Mouse (Mus musculus): ENCODE data around the gene Esrp2.
A peak's percentile ranks its signal among the peaks of the same experiment; 100 is the strongest.

Esrp2 gene

DNA sequence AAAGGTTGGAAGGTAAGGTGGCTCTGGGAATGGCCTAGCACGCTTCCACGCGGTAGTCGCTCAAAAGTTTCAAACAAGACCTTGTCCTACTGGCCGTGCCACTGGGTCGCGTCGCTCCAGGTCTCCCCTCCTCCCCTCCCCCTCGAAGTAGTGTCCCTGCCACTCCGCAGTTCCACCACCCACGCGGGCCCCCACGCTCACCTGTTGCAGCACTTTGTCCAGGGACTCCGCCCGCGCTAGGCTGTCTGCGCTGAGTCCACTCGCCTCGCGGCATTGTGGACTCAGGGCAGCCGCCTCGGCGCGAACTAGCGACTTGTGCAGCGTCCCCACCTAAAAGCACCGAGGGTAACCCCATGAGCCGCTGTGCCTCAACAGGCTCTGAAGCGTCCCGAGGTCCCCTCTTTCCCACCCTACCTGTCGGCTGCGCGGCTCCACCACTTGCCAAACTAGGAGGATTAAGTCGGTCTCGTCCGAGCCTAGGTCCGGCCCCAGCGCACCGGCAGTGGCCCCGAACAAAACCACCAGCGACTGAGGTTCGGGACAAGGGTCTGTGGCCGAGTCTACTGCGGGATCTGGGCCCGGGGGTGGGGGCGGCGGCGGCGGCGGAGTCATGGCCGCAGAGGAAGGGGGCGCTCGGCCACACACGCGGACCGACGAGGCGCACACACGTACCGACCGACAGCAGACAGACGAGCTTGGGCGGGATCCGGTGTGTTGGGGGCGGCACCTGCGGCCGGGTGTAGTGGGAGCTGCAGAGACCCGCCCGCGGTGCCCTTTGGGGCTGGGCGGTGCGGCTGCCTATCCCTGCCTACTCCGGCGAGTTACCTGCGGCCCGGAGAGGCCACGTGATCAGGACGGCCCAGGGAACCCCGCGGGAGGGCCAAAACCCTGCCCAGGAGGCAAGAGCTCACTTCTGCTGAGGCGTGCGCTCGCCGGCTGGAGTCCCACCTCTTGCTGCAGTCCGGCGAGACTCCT lies at the start of gene Esrp2:
Gene Esrp2, minus strand, starts transcription at position 819 of the 975 bp plus-strand sequence.
- DNase-seq (ENCODE audit: low spot score) = no peak

DNA sequence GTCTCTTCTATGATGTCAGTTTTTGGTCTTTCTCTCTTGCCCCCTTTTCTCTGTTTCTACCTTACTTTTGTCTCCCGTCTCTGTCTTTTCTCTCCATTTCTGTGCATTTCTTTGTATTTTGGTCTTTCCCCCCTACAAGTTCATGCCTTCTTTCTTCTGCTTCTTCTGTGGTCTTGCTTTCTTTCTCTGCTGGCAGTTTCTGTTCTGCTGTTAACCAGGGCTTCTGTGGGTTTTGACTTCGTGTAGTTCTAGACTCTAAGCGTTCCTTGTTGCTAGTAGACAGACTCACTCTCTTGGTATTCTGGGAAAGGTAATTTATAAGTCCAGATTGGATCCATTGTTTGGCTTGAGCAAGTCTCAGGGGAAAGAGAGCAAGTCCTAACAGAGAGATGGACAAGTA lies 49.6 kb upstream of the Esrp2 start:
- DNase-seq (ENCODE audit: low spot score) = no peak

DNA sequence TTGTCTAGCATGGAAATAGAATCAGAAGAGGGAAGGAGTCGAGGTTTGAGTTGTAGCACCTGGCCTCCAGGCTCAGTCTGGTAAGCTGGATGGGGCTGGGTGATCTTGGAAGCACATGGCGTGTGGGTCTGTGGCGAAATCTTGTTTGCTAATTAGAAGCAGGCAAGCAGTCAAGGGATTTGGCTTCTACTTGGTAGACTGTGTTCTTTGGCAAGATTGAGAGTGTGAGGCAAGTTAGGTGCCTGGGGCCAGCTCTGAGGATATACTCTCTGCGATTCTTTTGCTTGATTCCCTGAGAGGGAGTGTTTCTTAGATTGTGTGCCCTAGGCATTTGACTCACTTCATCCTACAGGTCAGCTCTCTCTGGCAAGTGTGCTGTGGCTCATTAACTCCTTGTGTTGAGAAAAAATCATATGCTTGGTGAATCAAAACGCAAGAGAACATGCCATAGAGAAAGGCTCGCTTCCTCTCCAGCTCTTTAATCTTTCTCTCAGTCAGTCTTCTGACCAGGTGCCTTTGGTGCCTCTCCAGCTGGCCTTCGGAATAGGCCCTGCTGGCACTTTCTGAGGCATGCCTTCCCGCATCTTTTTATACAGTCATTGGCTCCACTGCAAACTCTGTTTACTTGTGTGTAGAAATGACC lies 49.0 kb upstream of the Esrp2 start:
- peak; percentile 95 for DNase-seq (ENCODE audit: low spot score)

DNA sequence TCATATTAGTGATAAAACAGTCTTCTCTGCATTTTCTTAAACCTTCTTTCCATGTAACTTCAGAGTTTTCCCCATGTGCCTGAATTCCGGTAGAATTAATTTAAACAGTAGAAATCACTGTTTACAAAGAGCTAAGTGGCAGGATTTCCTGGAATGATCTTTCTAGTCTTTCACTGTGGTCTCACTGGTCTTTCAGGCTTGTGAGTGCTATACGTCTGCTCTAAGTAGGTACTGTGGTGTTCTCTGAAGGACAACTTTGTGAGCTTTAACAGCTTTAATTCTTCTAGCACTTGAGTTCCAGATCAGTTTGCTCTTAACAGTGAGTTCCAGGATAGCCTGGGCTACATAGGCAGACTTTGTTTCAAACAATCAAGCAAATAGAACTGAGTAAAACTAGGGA lies 41.7 kb upstream of the Esrp2 start:
- DNase-seq (ENCODE audit: low spot score) = no peak

DNA sequence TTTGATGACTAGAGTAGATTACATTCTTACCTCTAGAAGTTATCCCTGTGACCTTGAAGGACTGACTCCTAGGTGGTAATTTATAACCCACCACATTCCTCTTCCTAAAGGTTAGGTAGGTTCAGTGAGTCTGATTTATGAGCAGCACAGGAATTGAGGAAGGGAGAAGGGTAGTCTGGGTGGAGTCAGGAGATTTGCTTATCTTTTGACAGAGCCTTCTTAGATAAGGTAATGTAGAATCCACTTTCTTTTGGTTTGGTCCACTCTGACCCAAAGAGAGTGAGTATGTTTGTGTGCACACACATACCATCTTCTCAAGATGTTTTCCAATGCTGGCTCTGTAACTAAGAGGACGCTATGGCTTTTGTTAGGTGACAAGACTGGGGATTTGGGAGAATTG lies 40.8 kb upstream of the Esrp2 start:
- no peak for DNase-seq (ENCODE audit: low spot score)

DNA sequence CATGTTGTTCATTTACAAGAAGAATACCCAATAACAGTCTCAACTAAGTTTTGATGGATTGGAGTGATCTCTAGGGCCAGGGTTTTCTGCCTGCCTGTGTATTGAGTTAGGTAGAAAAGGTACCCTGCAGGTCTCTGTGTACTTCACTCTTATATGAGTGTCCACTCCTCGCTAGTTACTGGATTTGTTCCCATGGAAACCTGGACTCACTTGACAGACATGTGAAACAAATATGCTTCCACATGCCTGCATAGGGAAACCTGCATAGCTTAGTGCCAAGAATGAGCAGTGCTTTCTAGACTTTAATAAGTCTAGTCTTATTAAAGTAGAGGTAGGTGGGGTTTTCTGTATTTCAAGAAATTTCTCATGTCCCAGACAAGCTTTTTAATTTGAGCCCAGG lies 40.1 kb upstream of the Esrp2 start:
- no peak for DNase-seq (ENCODE audit: low spot score)

DNA sequence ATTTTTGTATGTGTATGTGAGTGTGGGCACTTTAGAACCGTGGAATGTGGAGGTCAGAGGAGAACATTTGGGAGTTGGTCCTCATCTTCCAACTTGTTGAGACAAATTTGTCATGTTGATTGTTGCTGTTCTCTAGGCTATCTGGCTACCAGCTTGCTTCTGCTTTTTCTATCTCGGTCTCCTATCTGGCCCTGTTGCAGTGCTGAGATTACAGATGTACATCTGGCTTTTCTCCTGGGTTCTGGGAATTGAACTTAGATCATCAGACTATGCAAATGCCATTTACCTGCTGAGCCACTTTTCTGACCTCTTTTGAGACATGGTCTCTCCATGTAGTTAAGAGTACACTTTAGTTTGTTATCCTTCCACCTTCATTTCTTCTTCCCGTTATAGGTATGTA lies 36.8 kb upstream of the Esrp2 start:
- DNase-seq (ENCODE audit: low spot score) = no peak

DNA sequence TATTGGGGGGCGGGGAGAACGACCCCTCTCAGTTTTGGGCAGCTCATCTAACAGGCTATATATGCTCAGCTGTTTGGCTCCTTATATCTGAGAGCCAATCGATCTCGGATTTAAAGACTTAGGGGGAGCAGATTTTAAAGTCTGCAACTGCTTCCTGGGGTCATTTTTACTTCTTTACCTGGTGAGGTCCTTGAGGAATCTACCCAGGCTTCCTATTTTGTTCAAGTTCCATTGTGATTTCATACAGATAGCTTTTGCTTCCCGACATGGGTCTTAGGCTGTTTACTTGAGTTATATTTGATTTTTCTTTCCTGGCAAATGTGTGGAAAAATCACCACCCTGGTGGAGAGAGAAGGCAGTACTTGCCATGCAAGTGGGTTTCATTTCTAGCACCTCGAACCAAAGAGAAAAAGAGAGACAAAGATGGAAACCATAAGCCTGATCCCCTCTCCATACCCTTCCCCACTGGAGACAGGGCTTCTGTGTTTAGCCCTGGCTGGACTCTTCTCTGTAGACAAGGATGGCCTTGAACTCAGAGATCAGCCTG lies 33.2 kb upstream of the Esrp2 start:
- DNase-seq (ENCODE audit: low spot score) = no peak

DNA sequence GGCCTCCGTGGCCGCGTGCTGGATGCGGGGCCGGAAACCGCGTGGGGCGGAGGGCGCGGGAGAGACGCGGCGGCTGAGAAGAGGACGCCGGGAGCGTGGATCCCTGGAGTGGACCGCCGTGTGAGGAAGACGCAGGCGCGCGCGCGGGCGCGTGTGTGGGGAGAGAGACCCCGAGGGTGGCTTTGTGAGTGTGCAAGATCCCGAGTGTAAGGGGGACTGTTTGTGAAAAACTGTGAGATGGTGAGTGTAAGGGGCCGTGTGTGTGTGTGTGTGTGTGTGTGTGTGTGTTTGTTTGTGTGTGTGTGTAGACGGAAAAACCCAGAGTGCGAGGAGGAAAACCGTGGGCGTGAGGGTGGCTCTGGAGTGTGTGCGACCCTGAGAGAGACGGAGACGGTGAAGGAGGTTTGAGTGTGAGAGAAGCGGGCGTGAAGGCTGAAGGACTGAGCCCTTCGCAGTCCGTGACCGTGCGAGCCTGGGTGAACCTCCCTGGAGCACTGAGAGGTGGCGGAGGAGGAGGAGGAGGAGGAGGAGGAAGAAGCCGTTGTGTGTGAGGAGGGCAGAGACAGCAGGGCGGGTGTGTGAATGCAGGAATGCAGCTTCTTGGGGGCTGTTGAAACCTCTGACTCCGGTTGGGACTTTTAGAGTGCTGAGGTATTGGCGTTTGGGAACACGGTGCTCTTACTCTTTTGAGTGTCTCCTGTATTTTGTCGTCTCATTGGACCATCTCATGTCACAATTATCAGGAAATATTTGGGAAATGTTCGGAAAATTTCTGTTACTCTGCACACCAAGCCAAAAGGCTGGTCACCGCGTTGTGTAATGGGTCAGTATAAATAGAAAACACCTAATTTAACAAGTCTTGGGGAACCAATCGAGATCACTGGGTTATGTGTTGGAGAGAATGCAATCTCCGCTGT lies 32.5 kb upstream of the Esrp2 start:
- DNase-seq (ENCODE audit: low spot score) = peak; percentile 73

DNA sequence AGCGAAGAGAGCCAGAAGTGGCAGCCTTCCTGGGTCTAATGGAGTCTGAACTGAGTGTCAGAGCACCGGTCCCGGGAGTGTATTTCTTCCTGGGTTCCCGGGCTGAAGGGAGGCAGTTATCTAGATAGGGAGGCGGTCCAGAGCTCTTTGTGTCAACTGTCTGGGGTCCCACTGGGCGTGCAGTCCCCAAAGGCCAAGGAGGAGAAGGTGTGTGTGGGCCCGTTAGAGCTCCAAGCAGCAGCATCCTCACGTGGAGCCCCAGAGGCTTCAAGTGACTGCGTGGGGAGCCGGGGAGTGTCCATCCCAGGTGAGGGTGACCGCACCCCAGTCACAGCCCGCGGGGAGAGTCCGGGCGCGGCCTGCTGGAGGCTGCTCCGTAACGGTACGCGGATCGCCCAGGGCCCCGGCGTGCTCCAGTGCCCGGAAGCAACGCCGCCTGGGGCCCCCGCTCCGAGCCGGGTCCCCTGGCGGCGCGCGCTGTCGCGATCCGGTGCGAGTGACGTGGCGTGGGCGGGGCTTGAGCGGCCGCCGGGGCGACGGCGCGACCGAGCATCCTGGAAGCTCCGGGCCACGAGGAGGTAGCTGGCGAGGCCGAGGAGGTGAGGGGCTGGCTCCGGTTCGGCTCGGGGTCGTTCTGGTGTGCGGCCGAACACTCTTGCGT lies 31.7 kb upstream of the Esrp2 start, which contains the start of gene Slc7a6:
Gene Slc7a6, plus strand, starts transcription at position 502 of the 661 bp plus-strand sequence.
- peak; percentile 63 for DNase-seq (ENCODE audit: low spot score)

DNA sequence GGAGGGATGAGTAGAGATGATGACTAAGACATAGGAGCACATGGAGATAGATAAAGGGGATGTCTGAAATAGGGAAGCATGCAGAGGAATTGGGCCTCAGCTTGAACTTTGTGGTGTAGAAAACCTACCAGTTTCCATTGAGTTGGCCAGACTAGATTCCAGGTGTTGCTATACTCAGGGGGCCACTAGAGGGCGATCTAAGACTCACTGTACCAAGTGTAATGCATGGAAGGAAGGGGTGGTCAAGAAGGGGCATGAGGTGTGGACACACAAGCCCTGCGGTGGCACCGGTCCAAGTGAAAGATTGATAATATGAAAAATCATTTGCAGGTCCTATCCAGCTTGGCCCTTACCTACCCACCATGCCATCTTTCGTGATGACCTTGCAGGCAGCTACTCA lies 28.7 kb upstream of the Esrp2 start:
- DNase-seq (ENCODE audit: low spot score) = peak; percentile 76

DNA sequence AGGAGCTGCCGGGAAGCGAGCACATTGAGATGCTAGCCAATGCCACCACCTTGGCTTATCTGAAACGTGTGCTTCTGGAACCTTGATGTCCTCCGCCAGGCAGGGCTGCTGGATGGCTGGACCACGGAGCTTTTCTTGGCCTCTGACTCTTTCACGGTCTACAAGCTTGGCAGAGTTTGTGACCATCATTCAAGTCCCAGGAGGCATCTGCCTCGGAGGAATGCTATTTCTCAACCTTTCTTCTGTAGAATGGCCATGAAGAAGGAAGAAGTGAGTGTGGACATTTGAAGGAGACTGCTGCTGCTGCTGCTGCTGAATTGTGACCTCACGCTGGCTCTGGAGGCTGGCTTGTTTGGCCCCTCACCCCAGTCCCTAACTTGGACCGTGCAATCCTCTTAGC lies 26.5 kb upstream of the Esrp2 start:
- peak; percentile 53 for DNase-seq (ENCODE audit: low spot score)

DNA sequence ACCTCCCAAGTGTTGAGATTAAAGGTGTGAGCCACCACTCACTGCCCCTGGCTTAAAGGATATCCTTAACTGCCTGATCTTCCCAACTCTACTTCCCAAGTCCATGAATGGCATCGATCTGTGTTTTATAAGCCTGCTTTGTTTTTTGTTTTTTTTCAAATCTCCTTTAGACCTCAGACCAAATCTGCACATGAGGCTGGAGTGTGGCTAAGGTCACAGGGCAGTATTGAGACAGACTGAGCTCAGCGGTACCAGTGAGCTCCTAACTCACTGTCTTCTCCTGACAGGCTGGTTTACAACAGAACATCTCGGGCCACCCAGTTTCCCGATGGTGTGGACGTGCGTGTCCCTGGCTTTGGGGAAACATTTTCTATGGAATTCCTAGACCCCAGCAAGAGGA lies 23.1 kb upstream of the Esrp2 start:
- DNase-seq (ENCODE audit: low spot score) = peak; percentile 74

DNA sequence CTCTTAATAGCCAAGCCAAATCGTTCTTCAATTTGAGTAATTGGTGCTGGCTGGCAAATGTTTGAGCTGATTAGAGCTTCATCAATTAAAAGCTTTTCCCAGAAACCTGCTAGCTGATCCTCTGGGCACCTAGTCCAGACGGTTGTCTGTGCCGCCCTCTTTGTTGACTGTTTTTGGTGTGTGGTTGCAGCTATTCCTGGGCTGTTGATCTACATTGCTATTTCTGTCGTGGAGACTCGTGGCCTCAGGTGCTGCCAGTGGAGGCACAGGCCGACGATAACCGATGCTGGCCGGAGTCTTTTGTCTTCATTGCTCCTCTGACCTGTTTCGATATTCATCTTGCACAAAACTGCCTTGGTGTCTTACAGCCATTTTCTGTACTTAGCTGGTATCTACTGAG lies 21.6 kb upstream of the Esrp2 start:
- DNase-seq (ENCODE audit: low spot score) = no peak

DNA sequence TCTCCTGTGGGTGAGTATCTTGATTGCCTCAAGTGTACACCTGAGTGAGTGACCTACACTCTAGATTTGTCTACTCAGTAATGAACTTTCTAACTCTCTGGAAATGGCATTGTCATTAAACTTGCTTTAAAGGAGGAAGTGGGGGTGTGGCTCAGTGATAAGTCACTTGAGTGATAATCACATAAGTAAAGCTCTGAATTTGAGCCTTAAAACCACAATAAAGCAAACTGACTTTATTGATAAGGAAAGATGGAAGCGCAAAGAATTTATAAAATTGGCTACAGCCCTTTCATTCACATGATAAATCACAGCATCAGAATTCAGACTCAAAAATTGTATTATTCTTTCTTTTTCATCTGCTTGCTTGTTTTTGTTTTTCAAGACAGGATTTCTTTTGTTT lies 20.6 kb upstream of the Esrp2 start:
- no peak for DNase-seq (ENCODE audit: low spot score)

DNA sequence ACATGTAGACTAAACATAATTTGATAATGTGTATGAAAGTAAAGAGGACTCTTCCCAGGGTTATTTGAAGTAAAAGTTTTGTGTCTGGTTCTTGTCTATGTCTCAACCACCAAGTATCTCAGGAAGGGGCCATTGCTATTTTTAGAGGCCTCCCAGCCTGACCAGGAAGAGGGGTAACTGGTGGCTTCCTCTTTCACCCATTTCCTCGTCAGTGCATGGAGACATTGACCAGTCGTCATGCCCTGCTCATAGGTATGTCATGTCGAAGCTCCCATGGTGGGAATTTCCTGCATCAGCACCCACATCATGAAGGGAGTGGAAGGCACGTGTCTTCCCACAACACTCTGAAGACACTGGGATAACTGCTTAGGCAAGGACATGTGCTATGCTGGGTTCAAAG lies 16.1 kb upstream of the Esrp2 start:
- DNase-seq (ENCODE audit: low spot score) = no peak

DNA sequence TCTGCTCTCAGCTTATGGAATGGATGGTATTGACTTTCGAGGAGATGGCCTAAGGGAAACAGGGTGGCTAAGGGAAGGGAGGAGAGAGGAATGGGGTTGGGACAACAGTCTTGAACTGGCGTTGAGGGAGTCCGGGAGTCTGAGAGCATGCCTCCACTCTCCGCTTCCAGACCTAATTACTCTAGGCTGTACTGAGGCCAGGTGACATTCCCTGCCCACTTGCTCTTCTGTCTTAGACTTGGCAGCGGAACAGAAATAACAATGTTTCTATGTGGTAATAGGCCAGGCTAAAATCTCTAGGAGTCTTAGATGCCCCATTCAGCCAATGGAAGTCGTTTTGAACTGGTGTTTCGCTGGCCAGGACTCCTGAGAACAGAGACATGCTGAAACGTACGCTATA lies 14.3 kb upstream of the Esrp2 start:
- peak; percentile 75 for DNase-seq (ENCODE audit: low spot score)

DNA sequence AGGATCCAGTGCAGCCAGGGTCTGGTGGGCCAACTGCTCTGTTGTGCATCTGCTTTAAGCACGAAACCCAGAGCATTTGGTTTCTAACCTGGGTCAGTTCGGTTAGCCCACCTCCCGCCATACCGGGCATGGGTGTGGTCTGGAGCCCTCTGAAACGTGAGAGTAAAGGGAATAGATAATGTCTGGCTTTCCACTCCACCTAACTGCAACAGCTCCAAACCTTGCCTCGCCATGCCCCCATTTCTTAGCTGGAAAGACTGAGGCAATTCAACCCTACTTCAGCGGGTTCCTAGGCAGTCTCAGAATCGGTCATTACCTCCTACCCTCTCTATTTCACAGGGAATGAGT lies 13.9 kb upstream of the Esrp2 start:
- no peak for DNase-seq (ENCODE audit: low spot score)

DNA sequence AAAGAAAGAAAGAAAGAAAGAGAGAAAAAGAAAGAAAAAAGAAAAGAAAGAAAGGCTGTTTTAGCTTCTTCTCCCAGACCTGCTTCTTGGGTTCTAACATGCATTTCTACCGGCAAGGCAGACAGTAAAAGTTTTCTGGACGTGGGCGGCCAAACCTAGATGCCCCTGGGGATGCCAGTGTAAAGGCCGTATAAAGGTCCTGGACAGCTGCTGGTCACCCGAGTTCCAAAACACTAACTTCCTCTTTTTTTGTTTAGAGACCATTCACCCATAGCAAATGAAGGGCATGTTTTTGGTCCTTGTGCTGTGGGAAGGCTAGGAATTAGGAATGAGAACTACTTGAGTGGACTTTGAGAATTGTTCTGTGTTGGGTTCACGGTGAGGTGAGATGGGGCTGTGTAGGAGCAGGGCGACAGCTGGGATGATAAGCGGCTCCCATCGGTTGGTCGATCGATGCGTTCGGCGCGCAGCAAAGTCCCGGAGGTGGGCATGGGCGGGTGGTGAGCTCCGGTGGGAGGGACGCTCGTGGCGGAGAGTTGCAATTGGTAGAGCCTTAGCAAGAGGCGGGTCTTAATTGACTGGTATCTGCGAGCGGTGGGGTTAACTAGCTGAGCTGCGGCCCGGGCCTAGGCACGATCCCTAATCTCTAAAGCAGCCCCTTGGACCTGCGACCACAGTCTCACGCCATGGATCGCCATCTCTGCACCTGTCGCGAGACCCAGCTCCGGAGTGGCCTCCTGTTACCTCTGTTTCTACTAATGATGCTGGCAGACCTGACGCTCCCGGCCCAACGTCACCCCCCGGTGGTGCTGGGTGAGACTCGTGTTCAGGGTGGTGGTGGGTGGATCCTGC lies 13.3 kb upstream of the Esrp2 start, which contains the start of gene Pla2g15:
Gene Pla2g15, plus strand, starts transcription at position 599 of the 852 bp plus-strand sequence.
- DNase-seq (ENCODE audit: low spot score) = peak; percentile 93

DNA sequence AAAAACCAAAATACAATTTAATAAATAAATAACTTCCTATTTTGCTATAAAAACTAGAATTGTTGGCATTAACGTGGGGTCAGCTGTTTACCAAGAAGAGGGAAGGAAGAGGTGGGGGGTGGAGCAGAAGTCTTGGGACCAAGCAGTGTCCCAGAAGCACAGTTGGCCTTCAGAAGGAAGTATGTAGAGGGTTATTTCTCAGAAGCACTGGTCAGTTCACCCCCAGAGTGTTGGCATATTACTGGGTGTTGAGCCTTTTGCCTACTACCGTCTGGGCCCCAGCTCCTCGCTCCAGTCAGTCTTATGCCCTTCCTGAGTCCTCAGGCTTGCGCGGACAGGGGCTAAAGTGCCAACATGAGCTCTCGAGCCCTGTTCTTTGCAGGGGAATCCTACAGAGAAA lies 12.3 kb upstream of the Esrp2 start:
- peak; percentile 96 for DNase-seq (ENCODE audit: low spot score)

Data from adipocyte (in vitro differentiated cells).